Mouse (Mus musculus) liver, adult 10 weeks (tissue): ENCODE results near the gene Anxa7. TPM values are rescaled to one million over a fixed set of nuclear protein-coding genes. Genes with fewer than 3 reads are reported as not detected.

ENCODE experiments used
- polyA plus RNA-seq: library from polyadenylated mRNA; stranded (reverse); fragments of 350-450 nt; fragmentation: Illumina TruSeq; extraction: RNeasy Lipid Tissue Mini Kit (QIAGEN cat#74804); gene quantifications from one replicate; pipeline ENCODE4 v1.2.3, GENCODE M21; 2014; ENCODE audit warnings: low read depth, low replicate concordance

Anxa7 gene
- polyA plus RNA-seq, result 69.3 TPM

DNA sequence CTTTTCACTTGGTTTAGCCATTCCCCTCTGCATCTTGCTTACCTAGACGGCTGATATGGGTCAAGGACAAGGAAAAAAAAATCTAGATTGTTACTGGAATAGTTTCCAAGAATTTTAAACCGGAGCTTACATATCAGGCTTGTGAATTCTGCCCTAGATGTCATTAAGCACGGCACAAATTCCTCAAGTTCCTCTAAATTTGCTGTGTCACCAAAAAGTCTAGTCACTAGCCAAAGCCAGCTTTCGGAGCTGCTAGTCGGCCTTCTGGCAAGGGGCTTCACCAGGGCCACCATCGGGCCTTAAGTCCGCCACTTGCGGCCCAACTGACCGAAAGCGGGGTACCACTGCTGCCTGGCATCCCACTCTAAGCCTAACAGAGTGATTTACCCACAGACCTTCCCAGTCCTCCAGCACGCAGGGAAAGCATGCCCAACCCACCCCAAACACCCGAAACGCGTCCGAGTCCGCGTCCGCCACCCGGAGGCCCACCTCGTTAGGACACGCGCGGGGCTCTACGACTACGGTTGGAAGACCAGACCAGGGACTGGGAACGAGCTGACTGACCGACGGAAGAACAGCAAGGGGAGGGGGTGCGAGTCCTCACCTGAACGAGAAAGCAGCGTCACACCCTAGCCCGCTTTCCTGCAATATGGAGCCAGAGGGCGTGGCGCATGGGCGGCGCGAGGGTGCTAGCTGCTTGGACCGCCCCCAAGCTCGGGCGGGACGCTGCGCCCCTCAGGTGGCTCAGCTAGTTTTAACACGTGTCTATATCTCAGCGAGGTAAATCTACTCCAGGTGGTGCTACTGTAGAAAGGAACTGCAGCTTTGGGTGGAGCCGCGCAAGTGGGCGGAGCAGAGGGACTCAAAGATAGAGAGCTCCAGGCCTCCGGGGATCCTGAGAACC lies at the start of gene Anxa7:
Gene Anxa7 (minus strand): TSS at position 843 of the 904 bp plus-strand sequence.

DNA sequence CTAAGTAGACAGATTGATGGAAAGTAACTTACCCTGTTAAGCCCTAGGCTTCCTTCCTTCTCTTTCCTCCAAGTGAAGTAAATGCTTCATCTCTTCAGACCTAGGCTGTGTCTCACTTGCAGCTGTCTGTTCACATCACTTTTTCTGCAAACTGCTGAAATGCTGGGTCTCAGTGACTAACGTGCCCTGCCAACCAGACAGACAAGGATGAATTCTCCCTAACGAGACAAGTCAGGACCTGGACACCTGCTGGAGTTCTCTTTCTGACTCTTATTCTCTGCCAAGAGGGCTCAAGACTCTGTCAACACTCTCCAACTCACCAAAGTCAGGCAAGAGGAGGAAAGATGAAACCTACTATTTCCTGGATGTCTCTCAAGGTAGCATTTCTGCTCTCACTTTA lies 16.7 kb upstream of the Anxa7 start, which contains the start of gene Mss51:
Gene Mss51 (minus strand): TSS at position 299 of the 400 bp plus-strand sequence.

DNA sequence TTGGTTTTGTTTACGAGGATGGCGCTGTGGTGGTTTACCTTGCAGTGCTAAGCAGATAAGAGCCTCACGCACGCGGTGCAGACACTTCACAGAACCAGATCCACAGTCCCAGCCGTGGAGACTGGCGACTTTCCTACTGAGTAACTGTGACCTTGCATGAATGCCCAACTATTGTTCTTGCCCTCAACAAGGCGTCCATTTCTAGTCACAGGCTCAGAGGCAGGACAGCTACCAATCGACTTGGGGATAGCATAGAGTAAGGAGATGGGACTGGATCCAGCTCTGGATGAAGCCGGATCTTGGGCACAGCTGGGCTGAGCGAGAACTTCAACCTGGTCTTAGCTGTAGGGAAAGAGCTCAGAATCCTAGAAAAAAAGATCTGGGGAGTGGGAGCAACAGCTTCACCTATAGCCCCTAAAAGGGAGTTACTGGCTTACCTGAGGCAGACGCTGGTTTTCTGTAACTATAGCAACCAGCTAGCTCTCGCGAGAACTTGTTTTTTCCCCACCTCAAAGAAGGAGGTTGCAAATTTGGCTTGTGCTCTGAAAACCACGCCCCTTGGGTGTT lies 28.1 kb downstream of the Anxa7 start, which contains the start of gene Cfap70:
Gene Cfap70 (minus strand): TSS at position 462 of the 567 bp plus-strand sequence.

Other genes starting within 250 kb of the Anxa7 start
- not detected for gene Kcnk16, start 210.9 kb downstream of the Anxa7 start, polyA plus RNA-seq
- gene Nudt13, start 185.4 kb downstream of the Anxa7 start, polyA plus RNA-seq, result 7.3 TPM
- 15.5 TPM for gene Ecd, start 132.0 kb downstream of the Anxa7 start, polyA plus RNA-seq
- gene Fam149b, start 132.0 kb downstream of the Anxa7 start, polyA plus RNA-seq, result 18.3 TPM
- gene Dnajc9, start 91.2 kb downstream of the Anxa7 start, polyA plus RNA-seq, result 14.9 TPM
- gene Mrps16, start 86.5 kb downstream of the Anxa7 start, polyA plus RNA-seq, result 10.7 TPM
- not detected for gene Cfap70, start 27.9 kb downstream of the Anxa7 start, polyA plus RNA-seq
- 0.82 TPM for gene Mss51, start 16.8 kb upstream of the Anxa7 start, polyA plus RNA-seq
- gene Ppp3cb, start 66.4 kb upstream of the Anxa7 start, polyA plus RNA-seq, result 62.6 TPM
- 1.6 TPM for gene Usp54, start 160.9 kb upstream of the Anxa7 start, polyA plus RNA-seq
- gene Myoz1, start 176.4 kb upstream of the Anxa7 start, polyA plus RNA-seq, result not detected
- gene Synpo2l, start 188.2 kb upstream of the Anxa7 start, polyA plus RNA-seq, result not detected
- gene Sec24c, start 194.2 kb upstream of the Anxa7 start, polyA plus RNA-seq, result 32.9 TPM
- 5.9 TPM for gene Fut11, start 214.8 kb upstream of the Anxa7 start, polyA plus RNA-seq
- gene Chchd1, start 222.9 kb upstream of the Anxa7 start, polyA plus RNA-seq, result 86.8 TPM
- 3.9 TPM for gene Zswim8, start 227.4 kb upstream of the Anxa7 start, polyA plus RNA-seq